Mouse (Mus musculus) embryo, embryonic 9.5 days (tissue): Measurements from ENCODE around the gene 1700013G24Rik.

ENCODE experiments used
- DNase-seq: peaks from one replicate; pipeline ENCODE4 v3.0.0-alpha.2; 2017; ENCODE audit errors: extremely low spot score

The 1700013G24Rik gene

DNA sequence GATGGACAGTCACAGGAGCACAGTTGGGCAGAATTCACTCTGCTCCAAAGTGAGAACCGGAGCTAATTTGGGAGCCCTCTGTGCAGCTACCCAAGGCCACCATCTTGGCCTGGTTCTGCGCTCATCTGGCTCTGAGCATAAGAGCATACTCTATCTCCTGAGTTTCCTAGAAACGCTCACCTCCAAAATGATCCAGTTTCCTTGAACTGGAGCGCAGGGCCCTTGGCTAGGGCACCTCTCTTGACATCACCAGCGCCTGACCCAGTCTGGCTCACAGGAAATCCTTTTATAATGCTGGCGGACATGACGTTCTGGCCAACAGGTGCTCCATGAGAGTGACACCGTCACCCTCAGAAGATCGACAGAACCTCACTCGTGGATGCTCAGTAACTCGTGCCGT is 3.5 kb downstream of the 1700013G24Rik start:
- DNase-seq = no peak

DNA sequence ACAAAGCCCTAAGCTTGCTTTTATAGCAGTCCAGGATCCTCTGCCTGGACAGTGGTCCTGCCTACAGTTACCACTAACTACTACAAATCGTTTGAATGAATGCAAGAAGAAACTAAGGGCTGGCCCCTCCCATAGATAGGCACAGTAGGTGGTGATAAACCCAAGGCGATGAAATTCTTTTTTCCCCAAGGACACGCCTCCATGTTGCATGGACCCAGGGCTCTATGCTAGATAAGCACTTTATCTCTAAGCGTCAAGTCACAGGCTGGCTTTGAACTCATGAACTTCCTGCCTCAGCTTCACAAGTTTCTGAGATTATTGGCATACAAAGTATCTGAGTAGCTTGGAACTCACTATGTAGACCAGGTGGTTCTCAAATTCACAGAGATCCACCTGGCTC is 4.2 kb downstream of the 1700013G24Rik start:
- DNase-seq = no peak

DNA sequence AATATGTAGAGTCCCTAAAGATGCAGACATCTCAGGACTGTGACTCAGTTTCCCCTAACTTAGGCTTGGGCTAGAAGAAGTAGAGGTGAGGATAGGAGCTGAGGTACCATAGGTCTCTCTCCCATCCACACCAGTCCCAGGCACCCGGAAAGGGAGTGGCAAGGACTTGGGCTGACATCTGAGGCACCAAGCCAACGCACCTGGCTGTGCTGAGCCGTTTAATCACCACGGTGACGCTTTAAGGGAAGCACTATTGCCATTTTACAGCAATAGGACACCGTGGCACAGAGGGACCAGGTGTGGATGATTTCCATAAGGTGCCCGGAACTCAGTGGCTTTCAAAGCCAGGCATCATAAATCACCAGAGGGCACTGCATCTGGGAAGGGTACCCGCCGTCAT is 5.2 kb downstream of the 1700013G24Rik start:
- no peak for DNase-seq

DNA sequence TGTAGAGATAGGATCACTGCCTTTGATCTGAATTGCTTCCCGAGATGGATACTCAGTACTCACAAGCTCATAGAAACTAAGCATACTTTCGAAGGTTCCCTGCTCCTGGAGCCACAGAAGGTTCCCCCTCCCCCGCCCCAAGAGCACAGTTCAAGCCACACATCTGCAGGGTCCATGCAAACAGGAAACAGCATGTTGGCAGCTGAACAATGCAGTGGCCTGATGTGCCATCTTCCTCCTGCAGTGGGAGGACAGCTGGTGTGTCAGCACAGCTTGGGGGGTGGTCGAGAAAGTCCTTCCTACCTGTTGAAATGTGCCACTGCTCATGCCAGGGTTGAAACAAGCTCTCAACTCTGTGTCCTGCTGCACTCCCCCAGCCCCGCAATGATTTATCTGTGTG is 5.8 kb downstream of the 1700013G24Rik start:
- DNase-seq = no peak

DNA sequence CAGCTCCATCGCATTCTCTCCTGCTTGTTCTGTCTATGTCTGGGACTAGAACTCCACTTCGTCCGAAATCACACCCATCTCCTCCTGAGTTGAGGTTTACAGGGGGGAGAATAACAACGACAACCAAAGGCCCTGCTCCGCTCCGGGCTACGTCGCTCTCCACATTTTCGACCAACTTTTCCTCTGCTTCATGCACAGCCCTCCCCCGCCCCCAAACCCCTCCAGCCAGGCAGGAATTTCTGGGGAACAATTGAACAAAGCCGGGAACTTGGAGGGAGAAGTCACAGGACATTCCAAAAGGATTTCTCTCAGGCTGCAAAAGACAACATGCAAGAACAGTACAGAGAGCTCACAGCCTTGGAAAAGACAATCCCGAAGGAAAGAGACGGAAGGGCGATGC is 7.6 kb downstream of the 1700013G24Rik start:
- no peak for DNase-seq

DNA sequence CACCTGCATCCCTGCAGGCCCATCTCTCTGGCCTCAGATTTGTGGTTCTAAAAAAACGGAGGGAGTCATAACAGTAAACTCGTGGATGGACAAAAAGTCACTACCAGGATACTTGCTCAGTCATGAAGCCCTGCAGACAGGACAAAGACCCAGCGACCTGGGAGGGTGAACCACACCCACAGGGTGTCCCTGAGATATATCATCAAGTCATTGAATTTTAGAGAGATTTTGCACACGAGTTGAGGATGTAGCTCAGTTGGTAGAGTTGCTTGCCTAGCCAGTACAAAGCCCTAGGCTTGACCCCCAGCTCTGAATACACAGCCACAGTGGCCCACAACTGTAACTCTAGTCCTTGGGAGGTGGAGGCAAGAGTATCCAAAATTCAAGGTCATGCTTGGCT is 8.1 kb downstream of the 1700013G24Rik start:
- no peak for DNase-seq

DNA sequence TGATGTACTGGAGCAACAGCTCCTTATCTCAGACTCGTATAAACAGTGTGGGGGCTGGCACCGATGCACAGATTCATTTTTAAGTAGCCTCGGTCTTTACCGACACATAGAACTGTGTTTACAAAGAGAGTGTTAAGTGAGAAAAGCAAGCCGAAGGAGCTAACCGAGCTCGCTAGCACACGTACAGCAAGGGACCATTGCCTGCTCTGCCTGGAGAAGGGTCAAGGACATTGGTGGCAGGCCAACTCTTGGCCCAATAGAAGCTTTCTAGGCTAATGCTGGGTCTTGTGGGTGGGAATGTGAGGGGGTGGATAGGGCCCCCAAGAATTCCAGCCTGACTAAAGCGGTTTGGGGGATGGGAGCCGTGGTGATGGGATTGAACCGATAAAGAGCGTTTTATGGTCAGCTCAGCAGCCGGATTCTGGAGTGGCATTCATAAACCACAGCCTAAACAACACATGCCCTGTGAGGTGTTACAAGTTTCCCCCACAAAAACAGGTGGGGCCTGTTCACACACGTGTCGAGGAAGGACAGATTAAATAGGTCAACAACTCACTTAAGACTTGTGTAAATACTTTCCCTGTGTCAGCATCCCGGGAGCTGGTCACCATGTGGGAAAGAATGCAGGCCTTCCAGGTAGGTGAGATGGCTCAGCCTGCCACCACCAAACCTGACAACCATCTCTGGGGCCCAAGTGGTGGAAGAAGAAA is 9.1 kb downstream of the 1700013G24Rik start:
- DNase-seq = no peak

DNA sequence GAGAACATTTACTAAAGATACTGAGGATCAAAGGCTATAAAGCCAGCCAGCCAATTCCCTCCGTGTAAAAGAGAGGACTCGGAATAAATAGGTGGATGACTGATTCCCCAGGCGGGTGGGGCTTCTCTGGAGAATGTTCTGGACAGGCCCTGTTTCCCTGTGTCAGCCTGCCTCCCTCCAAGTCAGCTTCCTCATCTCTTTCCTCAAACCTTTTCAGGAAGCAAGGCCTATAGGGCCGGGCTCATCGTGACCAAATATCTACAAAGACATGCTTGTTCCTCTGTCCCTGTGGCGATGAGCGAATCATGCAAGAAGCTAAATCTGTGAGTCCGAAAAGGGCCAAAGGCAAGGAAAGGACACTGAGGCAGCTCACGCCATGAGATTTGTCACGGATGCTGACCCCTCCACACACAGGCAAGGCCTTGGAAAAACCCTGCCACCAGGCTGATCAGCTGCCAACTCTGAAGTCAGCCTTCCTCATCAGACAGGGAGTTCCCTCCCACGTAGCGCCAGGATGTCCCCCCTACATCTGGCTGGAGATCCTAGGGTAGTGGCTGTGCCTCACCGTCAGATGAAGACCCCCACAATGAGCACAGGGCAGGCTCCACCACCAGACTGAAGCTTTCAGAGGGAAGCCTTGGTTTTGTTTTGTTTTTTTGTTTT is 12.2 kb downstream of the 1700013G24Rik start:
- DNase-seq = no peak

DNA sequence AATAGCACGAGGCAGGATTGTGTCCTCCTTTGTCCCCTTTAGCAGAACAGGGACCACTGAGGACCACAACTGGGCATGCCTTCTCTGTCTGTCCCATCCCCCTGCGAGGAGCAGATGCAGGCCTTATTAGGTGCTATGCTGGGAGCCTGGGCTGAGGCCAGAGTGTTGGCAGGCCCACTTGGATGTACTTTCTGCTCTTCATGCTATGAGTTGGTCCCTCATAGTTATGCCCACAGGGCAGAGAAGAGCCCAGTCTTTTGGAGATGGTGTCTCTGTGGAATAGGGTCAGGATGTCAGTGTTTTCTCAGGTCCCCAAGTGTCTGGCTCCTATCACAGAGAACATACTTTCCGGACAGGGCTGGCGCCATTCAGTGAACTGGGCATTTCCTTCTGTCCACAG is 13.9 kb downstream of the 1700013G24Rik start:
- no peak for DNase-seq

DNA sequence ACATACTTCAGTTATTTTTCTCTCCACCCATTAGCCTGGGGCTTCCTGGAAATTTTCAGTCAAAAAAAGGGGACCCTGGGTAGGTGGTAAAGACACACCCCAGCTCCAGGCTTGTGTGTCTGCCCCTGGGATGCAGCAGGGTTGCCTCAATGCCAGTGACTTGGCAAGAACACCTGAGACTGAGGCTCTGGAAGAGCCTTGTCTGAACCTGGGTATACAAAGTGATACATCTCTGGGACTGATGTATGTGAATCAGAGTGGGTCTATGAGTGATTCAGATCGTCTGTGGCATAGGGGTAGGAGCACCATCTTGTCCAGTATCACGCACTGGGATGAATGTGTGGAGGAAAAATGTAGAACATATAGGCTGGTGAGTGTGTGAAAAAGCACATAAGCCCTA is 14.4 kb downstream of the 1700013G24Rik start:
- DNase-seq = no peak

DNA sequence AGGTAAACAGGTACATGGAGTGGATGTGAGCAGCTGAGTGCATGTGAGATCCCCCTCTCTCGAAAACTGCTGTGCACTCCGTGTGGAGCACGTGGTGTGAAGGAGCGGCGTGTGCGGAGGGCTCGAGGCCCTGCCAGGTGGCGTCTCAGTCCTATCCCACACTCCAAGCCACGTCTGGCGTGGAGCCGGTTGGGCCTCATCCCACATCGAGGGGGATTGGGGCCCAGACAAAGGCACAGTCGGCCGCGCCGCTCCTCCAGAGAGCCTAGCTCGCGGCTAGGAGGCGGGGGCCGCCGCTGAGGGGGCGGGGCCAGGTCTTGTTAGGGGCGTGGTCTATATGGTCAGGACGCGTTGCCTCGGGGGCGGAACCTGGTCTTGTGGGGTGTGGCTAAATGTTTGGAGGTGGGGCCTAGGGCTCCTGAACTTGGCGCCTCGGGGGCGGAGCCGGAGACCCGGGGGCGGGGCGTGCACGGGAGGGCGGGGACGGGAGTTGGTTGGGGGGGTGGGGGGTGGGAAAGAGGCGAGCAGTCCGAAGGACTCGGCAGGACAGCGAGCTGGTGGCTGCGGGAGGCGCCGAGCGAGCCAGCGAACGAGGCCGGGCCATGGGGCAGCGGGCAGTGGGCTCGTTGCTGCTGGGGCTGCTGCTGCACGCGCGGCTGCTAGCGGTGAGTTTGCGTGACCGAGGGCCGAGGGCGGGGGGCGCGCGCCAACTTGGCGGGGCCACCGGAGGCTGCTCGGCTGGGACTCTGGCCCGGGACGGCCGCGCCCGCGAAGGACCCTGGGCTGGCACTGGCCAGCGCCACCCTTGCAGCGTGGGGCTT is 15.4 kb downstream of the 1700013G24Rik start, which contains the start of gene Hspg2:
Hspg2 (plus strand) TSS at position 510 of the 821 bp plus-strand sequence.
- peak; percentile 100 for DNase-seq

DNA sequence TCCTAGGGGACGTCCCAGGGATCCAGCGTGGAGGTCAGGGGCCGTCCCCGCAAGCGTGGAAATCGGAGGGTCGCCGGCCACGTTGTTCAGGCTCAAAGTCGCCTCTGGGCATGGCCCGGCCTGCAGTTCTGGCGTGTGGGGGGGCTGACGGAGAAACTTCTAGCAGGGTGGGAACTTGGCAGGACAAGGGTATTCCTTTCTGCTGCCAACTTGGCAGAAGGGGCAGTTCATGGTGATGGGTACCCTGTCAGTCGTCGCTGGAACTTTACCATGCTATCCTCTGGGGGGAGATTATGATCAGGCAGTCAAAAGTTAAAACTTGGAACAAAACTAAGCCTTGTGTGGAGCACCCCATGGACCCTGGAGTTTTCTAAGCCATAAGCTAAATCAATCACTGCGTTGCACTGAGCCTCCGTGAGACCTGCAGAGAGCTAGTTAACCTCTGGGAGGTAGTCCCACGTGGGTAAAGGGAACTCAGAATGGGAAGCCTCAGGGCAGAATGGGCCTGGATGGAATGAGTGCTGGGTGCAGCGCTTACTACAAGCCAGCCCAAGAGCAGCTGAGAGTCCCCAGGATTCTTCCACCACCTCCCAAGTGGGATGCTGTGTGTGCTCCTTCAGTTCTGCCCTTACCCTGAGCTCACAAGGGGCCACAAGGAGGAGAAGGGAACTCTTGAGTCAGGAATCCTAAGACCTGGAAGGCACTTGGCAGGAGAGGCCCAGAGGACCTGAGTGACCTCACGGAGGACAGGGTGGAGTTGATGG is 16.2 kb downstream of the 1700013G24Rik start:
- DNase-seq = no peak

DNA sequence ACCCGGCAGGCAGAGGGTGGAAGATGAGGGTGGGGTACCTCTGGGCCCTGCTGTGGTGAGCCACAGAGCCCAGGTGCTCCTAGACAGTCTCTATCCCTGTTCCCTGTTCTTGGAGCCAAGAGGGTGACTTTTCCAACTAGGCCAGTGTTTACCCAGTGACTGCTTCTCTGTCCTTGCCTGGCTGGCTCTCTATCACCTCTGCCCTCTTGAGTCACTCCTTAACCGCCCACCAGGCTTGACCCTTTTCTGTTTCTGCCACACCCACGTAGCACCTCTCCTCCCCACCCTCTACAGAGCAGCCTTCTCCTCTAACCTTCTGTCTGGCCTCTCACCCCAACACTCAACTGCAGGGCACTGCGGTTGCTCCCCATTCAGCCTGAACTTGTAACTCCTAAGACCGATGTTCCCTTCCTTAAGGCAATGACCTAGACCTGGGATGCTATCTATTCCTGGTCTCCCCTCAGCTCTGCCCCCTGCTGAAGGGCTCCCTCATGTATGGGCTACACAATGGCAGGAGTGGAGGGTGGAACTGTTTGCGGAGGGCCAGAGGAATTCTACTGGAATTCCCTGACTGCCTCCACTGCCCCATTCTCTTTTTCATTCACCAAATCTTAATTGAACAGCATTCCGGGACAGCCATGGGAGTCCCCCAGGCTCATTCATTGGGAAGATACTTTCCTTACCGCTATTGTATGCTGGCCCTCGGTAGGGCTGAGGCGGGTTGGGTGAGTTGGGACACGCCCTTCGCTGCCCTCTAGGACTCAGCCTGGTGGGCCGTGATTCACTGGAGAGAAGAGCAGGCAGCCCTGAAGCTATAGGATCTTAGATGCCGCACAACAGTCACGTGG is 17.0 kb downstream of the 1700013G24Rik start:
- no peak for DNase-seq

DNA sequence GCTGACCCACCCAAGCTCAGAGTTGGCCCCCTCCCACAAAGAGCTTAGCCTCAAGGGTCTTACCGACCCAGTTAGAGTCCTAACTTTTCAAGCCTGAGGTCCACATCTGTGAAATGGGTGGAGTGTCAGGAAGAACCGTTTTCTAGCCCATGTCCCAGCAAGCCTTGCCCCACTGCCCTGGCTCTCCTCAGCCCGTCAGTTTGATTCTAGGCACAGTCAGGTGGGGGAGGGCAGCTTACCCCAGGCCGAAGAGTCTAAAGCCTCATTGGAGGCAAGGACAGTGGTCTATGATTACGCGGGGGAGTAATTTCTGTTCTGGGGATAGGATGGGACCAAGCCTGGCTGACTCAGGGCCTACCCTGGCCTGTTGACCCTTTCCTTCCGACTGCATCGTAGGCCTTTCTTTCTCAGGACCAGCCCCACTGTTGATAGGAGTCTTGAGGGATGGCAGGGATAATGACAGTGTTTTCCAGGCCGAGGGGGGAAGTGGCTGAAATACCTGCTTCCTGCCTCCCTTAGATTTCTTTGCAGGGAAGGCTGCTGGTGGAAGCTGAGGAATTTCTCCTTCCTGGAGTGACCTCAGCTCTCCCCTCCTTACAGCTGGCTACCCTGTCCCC is 17.7 kb downstream of the 1700013G24Rik start:
- DNase-seq = no peak

DNA sequence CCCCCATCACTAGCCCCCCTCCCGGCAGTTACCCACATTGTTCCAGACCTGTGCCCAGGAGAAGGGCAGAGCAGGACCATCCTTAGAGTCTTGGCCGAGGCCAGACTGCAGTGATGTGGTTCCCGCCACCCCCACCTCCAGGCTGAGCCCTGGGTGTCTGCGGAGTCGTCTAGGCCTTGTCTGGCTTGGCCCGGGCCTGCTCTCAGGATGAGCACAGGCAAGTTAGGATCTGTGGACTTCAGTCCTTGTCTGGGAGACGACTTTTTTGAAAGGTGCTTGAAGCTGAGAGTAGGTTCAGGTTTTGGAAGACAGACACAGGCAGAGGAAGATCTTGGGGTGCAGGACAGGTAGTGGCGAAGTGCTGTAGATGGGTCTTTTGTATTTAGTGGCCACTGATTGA is 18.2 kb downstream of the 1700013G24Rik start:
- DNase-seq = no peak

DNA sequence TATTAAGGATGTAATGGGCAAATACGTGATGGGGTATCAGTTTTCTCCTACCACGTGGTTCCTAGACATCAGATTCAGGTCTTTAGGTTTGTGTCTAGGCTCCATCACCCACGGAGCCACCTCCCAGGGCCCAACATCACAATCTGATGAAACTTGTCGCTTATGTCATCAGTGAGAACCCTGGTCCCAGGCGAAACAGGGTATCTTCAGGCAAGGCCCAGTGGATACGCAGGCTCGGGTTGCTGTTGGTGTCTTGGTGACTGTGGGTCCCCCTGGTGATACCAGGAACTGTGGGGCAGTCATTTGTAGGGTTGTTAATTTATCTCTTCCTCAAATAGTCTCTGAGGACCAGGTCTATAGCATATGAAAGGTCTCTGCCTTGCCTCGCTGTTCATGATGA is 20.2 kb downstream of the 1700013G24Rik start:
- no peak for DNase-seq

DNA sequence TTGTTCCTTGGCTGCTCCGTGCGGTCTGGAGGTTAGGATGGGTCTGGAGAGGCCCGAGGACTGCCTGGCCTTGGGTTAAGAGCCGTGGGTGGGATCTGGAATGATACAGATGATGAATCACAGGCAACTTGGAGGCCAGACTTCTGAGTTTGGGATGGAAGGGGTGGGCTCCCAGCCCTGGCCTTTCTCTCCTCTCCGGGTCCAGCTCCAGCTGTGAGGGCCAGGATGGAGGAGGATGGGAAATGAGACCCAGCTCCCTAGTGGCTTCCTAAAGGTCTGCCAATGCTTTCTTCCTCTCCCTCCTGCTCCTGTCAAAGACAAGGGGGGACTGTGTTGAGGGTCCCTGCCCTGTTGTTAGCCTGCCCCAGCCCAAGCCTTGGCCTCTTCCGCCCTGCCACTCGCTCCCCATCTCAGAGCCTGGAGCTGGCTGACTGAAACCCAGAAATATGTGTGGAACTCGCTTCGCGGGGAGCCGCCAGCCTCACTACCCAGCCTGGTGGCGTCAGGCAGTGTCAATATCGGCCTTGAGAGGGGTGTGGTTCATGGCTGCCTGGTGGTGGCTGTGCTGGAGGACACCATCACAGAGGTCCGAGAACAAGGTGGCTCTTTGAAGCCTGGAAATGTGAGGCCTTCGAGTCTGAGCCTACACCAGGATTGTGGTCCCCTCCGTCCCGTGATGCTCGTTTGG is 20.8 kb downstream of the 1700013G24Rik start:
- no peak for DNase-seq

DNA sequence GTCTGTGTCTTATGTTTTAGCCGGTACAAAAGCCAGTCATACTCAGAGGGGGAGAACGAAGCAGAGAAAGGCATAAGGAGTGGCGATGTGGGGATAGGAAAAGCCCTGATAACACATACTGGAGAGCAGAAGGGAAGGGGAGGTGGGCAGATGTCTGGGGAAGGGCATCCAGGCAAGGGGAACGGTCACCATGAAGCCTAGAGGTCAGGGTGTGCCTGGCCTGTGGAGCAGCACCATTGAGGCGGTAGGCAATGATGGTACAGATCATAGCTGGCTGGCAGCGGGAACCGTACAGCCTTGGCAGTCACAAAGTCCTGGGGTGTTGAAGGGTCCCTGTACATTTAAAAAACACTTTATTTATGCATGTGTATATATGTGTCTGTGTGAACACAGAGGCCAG is 21.6 kb downstream of the 1700013G24Rik start:
- no peak for DNase-seq

DNA sequence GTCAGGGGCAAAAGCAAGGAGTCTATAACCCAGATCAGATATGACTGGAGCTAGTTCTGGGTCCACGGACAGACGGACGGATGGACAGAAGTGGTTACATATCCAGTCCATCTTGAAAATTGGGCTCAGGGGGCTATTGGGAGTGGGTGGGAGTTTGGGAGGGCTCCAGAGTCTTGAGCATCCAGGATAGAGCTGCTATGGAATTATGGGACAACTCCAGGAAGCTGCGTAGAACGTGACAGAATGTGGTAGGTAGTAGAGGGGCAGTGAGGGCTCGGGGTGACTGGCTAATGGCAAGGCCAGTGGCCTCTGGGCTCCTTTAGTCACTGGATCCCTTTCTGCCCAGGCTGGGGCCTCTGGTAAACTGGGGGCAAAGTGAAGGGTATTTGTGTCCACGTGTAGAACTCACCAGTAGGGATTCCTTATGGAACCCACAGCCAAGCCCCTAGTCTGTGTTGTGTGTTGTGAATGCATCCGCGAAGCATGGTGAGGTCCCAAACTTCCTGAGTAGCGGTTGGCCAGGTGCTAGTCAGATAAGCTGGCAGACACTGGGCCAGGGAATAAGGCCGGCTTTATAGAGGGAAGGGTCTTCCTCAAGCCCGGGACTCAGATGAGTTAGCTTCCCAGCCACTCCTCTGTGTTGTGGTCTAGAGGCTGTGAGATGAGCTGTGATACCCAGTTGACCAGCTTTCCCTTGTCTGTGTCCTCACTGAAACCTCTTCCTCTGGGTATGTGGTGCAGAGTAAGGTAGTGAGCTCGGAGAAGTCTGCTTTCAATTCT is 22.4 kb downstream of the 1700013G24Rik start:
- no peak for DNase-seq
